Mouse (Mus musculus): ENCODE results near the gene Ndufc2. TPM values are rescaled to one million over a fixed set of nuclear protein-coding genes. Genes with fewer than 3 reads are reported as not detected.

The Ndufc2 gene
- polyA plus RNA-seq, 1 experiment from 2014 or later: 371 TPM

GRCm38 (mm10) chr7:97453141-97453921 lies 53.5 kb downstream of the Ndufc2 start:
- Histone ChIP-seq H3K27me3 (ENCODE audit: control insufficient read depth, insufficient read depth, low read length) (no peaks in the 10 kb centered on the region), H3K9ac (ENCODE audit: low read length) (peak overlapping the region; percentile 55), H3K4me2 (peak overlapping the region; percentile 59), H3K4me3 (ENCODE audit: low read depth, low read length) (peak overlapping the region; percentile 23; the same call in 1 of the 2 replicates), H3K9me3 (ENCODE audit: control insufficient read depth, low read length) (no peaks in the 10 kb centered on the region; the same call in 1 of the 2 replicates), H3K4me1 (ENCODE audit: control insufficient read depth, insufficient read depth, low read length) (peaks cover 4% of the 10 kb centered on the region; the same call in 1 of the 2 replicates), H3K36me3 (ENCODE audit: control insufficient read depth, insufficient read depth, low read length) (no peaks in the 10 kb centered on the region), H3K27ac (ENCODE audit: low read depth, low read length) (no peak overlapping the region)
- ATAC-seq (ENCODE audit: low FRiP score) (peak; percentile 57; the same call in 1 of the 2 replicates), DNase-seq (ENCODE audit: low spot score, missing footprints) (peak; percentile 89)
- WGBS: 5% methylated on average over 27 of the region's 27 CpGs

GRCm38 (mm10) chr7:97454795-97455194 lies 55.0 kb downstream of the Ndufc2 start:
- H3K9me3 ChIP-seq (ENCODE audit: control insufficient read depth, low read length): no peaks in the 10 kb centered on the region
- H3K36me3 ChIP-seq (ENCODE audit: control insufficient read depth, insufficient read depth, low read length): no peaks in the 10 kb centered on the region
- ATAC-seq (ENCODE audit: low FRiP score): no peak
- H3K4me1 ChIP-seq (ENCODE audit: control insufficient read depth, insufficient read depth, low read length): peaks cover 4% of the 10 kb centered on the region; the same call in 1 of the 2 replicates
- H3K27me3 ChIP-seq (ENCODE audit: control insufficient read depth, insufficient read depth, low read length): no peaks in the 10 kb centered on the region
- no peak overlapping the region for H3K27ac ChIP-seq (ENCODE audit: low read depth, low read length)
- 92% methylated on average over 10 of the region's 10 CpGs for WGBS
- no peak for DNase-seq (ENCODE audit: low spot score, missing footprints)
- H3K9ac ChIP-seq (ENCODE audit: low read length): no peak overlapping the region
- no peak overlapping the region for H3K4me3 ChIP-seq (ENCODE audit: low read depth, low read length)
- no peak overlapping the region for H3K4me2 ChIP-seq

GRCm38 (mm10) chr7:97455577-97455976 lies 55.8 kb downstream of the Ndufc2 start:
- WGBS: 87% methylated on average over 3 of the region's 3 CpGs
- DNase-seq (ENCODE audit: low spot score, missing footprints): no peak
- H3K4me1 ChIP-seq (ENCODE audit: control insufficient read depth, insufficient read depth, low read length): peaks cover 4% of the 10 kb centered on the region; the same call in 1 of the 2 replicates

More at GRCm38 (mm10) chr7:97455577-97455976, 55.8 kb downstream of the Ndufc2 start:
- H3K9ac ChIP-seq (ENCODE audit: low read length): no peak overlapping the region
- no peaks in the 10 kb centered on the region for H3K36me3 ChIP-seq (ENCODE audit: control insufficient read depth, insufficient read depth, low read length)
- no peak overlapping the region for H3K4me3 ChIP-seq (ENCODE audit: low read depth, low read length)
- H3K27ac ChIP-seq (ENCODE audit: low read depth, low read length): no peak overlapping the region
- no peak for ATAC-seq (ENCODE audit: low FRiP score)
- no peaks in the 10 kb centered on the region for H3K9me3 ChIP-seq (ENCODE audit: control insufficient read depth, low read length)
- no peaks in the 10 kb centered on the region for H3K27me3 ChIP-seq (ENCODE audit: control insufficient read depth, insufficient read depth, low read length)
- H3K4me2 ChIP-seq: no peak overlapping the region

Other genes with a start within 250 kb of the Ndufc2 start
- 2.5 and 2.9 TPM in 2 replicates for gene Usp35, start 68.0 kb upstream of the Ndufc2 start, polyA plus RNA-seq (2014; fragmentation: Nextera tagmentation; extraction: Ambion mirVana)
- 4.6 and 5.8 TPM in 2 replicates for gene Kctd21, start 67.7 kb upstream of the Ndufc2 start, polyA plus RNA-seq (2014; fragmentation: Nextera tagmentation; extraction: Ambion mirVana)
- gene Alg8, start 28.4 kb upstream of the Ndufc2 start, polyA plus RNA-seq (2014; fragmentation: Nextera tagmentation; extraction: Ambion mirVana): 37.1 and 38.1 TPM in 2 replicates
- gene Thrsp, start 17.7 kb downstream of the Ndufc2 start, polyA plus RNA-seq (2014; fragmentation: Nextera tagmentation; extraction: Ambion mirVana): 0.12 TPM in 1 of 2 replicates, not detected in the other
- 0.28 and 0.37 TPM in 2 replicates for gene Kctd14, start 51.3 kb downstream of the Ndufc2 start, polyA plus RNA-seq (2014; fragmentation: Nextera tagmentation; extraction: Ambion mirVana)
- 61.4 and 62.6 TPM in 2 replicates for gene Ints4, start 81.0 kb downstream of the Ndufc2 start, polyA plus RNA-seq (2014; fragmentation: Nextera tagmentation; extraction: Ambion mirVana)
- gene Aamdc, start 179.5 kb downstream of the Ndufc2 start, polyA plus RNA-seq (2014; fragmentation: Nextera tagmentation; extraction: Ambion mirVana): 33.5 and 35.5 TPM in 2 replicates
- 25.5 and 27.4 TPM in 2 replicates for gene Rsf1, start 179.9 kb downstream of the Ndufc2 start, polyA plus RNA-seq (2014; fragmentation: Nextera tagmentation; extraction: Ambion mirVana)

All from midbrain, embryonic 11.5 days (tissue).